Mouse (Mus musculus) embryonic facial prominence, embryonic 14.5 days (tissue): Measurements from ENCODE around the gene Tsga10ip. TPM values are rescaled to one million over a fixed set of nuclear protein-coding genes. Genes with fewer than 3 reads are reported as not detected.
A peak's percentile ranks its signal among the peaks of the same experiment; 100 is the strongest.

Experiments
- ATAC-seq: fragments of 200-750 bp; cut with Nextera tagmentation; 2 replicates; pipeline ENCODE4 v1.8.0; 2017; ENCODE audit warnings: low read depth, moderate number of reproducible peaks, moderate TSS enrichment
- DNase-seq: peaks from one replicate; pipeline ENCODE4 v3.0.0-alpha.2; 2015; ENCODE audit warnings: low spot score
- H3K27ac ChIP-seq: fragments of 300-500 bp; sonication (generic); replicated peaks from 2 replicates; pipeline ENCODE4 v1.5.1; 2014; ENCODE audit warnings: low read depth, mild to moderate bottlenecking, low read length, moderate library complexity
- H3K27me3 ChIP-seq: fragments of 300-500 bp; sonication (generic); replicated peaks from 2 replicates; pipeline ENCODE4 v1.6.1; 2014; ENCODE audit warnings: low read length; ENCODE audit not compliant: control insufficient read depth, insufficient read depth
- H3K36me3 ChIP-seq: fragments of 300-500 bp; sonication (generic); 2 replicates; pipeline ENCODE4 v1.6.1; 2014; ENCODE audit warnings: low read length, mixed read lengths; ENCODE audit not compliant: control insufficient read depth, insufficient read depth
- H3K4me1 ChIP-seq: fragments of 300-500 bp; sonication (generic); 2 replicates; pipeline ENCODE4 v1.6.1; 2014; ENCODE audit warnings: antibody characterized with exemption, low read length; ENCODE audit not compliant: control insufficient read depth, insufficient read depth
- H3K4me2 ChIP-seq: fragments of 300-500 bp; sonication (generic); 2 replicates; pipeline ENCODE4 v1.6.1; 2014; ENCODE audit warnings: low read depth, mild to moderate bottlenecking, low read length, moderate library complexity, mixed read lengths
- H3K4me3 ChIP-seq: fragments of 300-500 bp; sonication (generic); 2 replicates; pipeline ENCODE4 v1.5.1; 2014; ENCODE audit warnings: low read depth, mild to moderate bottlenecking, low read length
- H3K9ac ChIP-seq: fragments of 300-500 bp; sonication (generic); 2 replicates; pipeline ENCODE4 v1.6.1; 2014; ENCODE audit warnings: low read depth, mild to moderate bottlenecking, low read length, moderate library complexity, mixed read lengths
- H3K9me3 ChIP-seq: fragments of 300-500 bp; sonication (generic); 2 replicates; pipeline ENCODE4 v1.6.1; 2016; ENCODE audit warnings: low read length; ENCODE audit not compliant: control insufficient read depth
- WGBS: fragments of 180-500 bp; shearing (Covaris S2); extraction: QIAGEN DNeasy Blood & Tissue Kit; methylation state at CpG from one replicate; pipeline ENCODE4 v1.1.7; 2014; 5-methylcytosine and 5-hydroxymethylcytosine counted together
- polyA plus RNA-seq: library from polyadenylated mRNA; unstranded; fragments of >200 nt; fragmentation: Nextera tagmentation; extraction: Ambion mirVana; gene quantifications from 2 replicates; pipeline ENCODE4 v1.2.1, GENCODE M21; 2014

Tsga10ip gene
- polyA plus RNA-seq, 1 experiment from 2014 or later: 0.53 TPM

DNA sequence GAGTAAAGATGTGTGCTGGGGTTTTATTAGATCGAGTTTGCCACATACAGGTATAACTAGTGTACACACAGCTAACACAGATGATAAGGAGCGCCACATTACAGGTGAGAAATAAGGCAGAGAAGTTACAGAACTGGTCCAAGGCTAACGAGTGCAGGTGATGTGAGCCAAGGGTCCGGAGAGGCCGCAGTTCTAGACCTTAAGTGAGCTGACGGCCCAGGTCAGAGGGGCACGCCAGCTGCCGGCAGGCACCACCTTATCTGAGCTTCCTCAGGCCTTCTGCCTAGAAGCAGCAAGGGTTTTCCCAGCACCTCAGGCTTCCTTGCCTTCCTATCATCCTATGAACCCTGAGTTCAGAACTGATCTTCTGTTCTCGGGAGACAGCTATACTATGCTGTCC is 17.3 kb upstream of the Tsga10ip start:
- H3K9me3 ChIP-seq: no peaks in the 10 kb centered on the region
- no peak overlapping the region for H3K9ac ChIP-seq
- no peak overlapping the region for H3K27ac ChIP-seq
- ATAC-seq (no peak), DNase-seq (no peak)
- H3K36me3 ChIP-seq: peaks cover 29% of the 10 kb centered on the region
- H3K4me1 ChIP-seq: peaks cover 5% of the 10 kb centered on the region; the same call in 1 of the 2 replicates
- no peak overlapping the region for H3K4me2 ChIP-seq
- WGBS: 91% methylated on average over 9 of the region's 9 CpGs
- H3K4me3 ChIP-seq: no peak overlapping the region
- no peaks in the 10 kb centered on the region for H3K27me3 ChIP-seq

DNA sequence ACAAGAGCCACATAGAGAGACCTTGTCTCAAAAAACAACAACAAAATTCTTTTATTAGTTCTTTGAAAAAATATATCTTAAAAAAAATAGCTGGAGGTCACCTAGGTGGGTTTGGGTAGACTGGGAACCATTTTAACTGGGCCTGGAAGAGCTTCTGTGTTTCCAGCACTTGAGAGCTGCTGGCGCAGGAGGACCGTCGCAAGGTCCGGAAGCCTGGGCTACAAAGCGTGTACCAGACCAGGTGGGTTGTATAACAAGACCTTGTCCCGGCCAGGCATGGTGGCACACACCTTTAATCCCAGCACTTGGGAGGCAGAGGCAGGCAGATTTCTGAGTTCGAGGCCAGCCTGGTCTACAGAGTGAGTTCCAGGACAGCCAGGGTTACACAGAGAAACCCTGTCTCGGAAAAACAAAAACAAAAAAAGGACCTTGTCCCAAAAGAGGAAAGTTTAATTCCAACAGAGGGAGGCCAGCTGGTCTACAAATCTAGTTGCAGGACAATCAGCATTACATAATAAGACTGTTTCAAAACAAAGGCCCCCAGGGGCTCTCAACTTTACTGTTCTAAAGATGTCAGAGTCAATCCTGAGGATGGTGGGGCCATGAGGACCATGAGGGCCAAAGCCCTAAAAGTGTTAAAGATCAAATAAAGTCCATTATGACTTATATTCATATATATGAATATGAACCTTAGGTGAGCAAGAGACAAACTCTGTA is 16.6 kb upstream of the Tsga10ip start:
- ATAC-seq (no peak), DNase-seq (no peak)
- Histone ChIP-seq H3K36me3 (peaks cover 29% of the 10 kb centered on the region), H3K9me3 (no peaks in the 10 kb centered on the region), H3K27ac (no peak overlapping the region), H3K4me1 (peaks cover 5% of the 10 kb centered on the region; the same call in 1 of the 2 replicates), H3K4me3 (no peak overlapping the region), H3K4me2 (no peak overlapping the region), H3K9ac (no peak overlapping the region), H3K27me3 (no peaks in the 10 kb centered on the region)
- 88% methylated on average over 8 of the region's 8 CpGs for WGBS

DNA sequence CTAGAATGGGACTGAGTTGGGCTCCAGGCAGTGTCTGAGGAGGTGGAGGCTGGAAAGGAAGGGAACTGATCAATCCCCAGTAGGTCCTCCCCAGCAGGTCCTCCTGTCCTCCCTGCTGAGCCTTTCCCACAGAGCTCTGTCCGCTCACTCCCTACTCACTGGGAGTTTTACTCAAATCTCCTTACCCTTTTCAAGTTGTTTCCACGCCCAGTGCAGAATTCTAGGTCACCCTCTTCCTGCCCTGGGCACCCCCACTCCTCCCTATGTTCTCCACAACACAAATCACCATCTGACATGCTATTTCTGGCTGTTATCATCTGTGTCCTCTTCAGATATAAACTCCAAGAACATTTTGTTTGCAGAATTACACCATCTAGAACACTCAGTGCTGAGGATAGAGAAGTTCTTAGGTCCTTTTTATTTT is 12.2 kb upstream of the Tsga10ip start:
- WGBS: 51% methylated on average over 2 of the region's 2 CpGs
- no peak overlapping the region for H3K9ac ChIP-seq
- H3K27ac ChIP-seq: no peak overlapping the region
- H3K4me3 ChIP-seq: no peak overlapping the region
- DNase-seq (no peak), ATAC-seq (no peak)
- H3K36me3 ChIP-seq: no peaks in the 10 kb centered on the region; the same call in 1 of the 2 replicates
- H3K27me3 ChIP-seq: no peaks in the 10 kb centered on the region
- no peaks in the 10 kb centered on the region for H3K9me3 ChIP-seq
- no peak overlapping the region for H3K4me2 ChIP-seq
- no peaks in the 10 kb centered on the region for H3K4me1 ChIP-seq

DNA sequence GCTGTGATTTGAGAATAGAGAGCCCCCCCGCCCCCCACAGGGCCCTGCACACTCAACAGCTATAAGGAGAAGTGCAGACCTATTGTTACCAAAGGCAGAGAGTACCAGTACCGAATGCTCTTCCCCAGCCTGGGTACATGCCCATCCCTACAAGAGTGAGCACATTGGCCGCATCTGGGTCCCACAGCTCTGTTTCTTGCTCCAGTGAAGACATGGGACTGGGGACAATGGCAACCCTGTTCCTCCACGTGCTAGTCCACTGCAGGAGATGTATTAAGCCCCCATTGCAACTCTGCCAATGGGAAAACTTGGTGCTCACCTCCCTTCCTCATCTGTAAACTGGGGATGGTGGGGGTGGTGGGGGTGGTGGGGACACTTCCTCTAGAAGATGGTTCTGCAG is 11.5 kb upstream of the Tsga10ip start:
- ATAC-seq (no peak), DNase-seq (no peak)
- Histone ChIP-seq H3K27ac (no peak overlapping the region), H3K4me3 (no peak overlapping the region), H3K27me3 (no peaks in the 10 kb centered on the region), H3K4me2 (no peak overlapping the region), H3K4me1 (no peaks in the 10 kb centered on the region), H3K9ac (no peak overlapping the region), H3K36me3 (no peaks in the 10 kb centered on the region), H3K9me3 (no peaks in the 10 kb centered on the region)
- 64% methylated on average over 4 of the region's 4 CpGs for WGBS

DNA sequence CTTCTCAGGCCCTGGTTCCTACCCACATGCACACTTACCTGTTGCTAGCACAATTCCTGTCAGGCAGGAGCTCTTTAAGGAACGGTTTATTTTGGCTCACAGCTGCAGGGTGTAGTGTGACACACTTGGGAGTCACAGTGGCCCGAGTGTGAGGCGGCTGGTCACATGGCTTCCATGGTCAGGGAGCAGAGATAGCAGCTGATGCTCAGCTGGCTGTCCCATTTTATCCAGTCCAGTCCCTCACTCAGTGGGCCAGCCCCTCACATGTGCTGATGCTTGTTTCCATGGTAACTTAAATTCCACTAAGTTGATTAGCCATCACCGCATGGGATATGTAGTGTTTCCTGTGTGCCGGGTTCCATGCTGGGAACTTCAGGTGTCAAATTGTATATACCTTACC is 9.6 kb upstream of the Tsga10ip start:
- Histone ChIP-seq H3K9ac (no peak overlapping the region), H3K4me2 (no peak overlapping the region), H3K9me3 (no peaks in the 10 kb centered on the region), H3K27me3 (no peaks in the 10 kb centered on the region), H3K27ac (no peak overlapping the region), H3K4me1 (peaks cover 10% of the 10 kb centered on the region; the same call in 1 of the 2 replicates), H3K36me3 (no peaks in the 10 kb centered on the region), H3K4me3 (no peak overlapping the region)
- DNase-seq (no peak), ATAC-seq (no peak)
- 46% methylated on average over 5 of the region's 5 CpGs for WGBS

DNA sequence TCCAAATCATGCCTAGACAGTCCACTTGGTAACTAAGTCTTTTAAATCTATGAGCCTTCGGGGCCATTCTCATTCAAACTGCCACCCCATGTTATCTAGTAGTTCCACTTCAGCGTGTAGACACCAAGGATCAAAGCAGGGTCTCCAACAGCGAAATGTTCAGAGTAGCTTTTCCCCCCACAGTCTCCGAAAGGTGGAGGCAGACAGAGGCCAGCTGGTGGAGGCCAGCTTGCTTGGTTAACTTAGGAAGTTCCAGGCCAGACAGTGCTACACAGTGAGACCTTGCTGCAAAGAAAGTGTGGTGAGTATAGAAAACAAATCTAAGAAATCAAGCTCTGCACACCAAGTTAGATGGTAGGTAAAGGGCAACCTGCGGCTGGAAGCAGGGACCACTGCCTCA is 8.3 kb upstream of the Tsga10ip start:
- peaks cover 12% of the 10 kb centered on the region for H3K4me1 ChIP-seq
- whole genome bisulfite sequencing: 91% methylated on average over 5 of the region's 5 CpGs

DNA sequence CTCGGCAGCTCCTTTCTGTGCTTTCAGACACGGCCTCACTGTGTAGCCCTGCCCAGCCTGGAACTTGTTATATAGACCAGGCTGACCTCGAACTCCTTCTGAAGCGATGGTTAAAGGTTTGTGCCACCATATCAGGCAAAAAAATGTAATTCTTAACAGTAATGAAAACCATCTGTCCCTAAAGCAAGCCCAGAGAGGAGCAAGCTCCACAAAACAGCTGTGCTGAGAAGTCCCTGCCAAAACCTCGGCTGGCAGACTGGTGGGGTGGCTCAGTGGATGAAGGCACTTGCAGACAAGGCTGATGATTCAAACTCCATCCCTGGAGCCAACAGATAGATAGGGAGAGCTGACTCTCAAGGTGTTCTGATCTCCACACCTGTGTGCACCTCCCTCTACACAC is 6.7 kb upstream of the Tsga10ip start:
- WGBS: 37% methylated on average over 5 of the region's 5 CpGs
- Histone ChIP-seq H3K9ac (no peak overlapping the region), H3K27me3 (no peaks in the 10 kb centered on the region), H3K27ac (no peak overlapping the region), H3K9me3 (no peaks in the 10 kb centered on the region), H3K4me1 (peaks cover 13% of the 10 kb centered on the region), H3K4me3 (no peak overlapping the region), H3K36me3 (no peaks in the 10 kb centered on the region), H3K4me2 (no peak overlapping the region)
- peak; percentile 40 for DNase-seq
- ATAC-seq: no peak

More for the DNA sequence above, 8.3 kb upstream of the Tsga10ip start:
- no peak overlapping the region for H3K4me3 ChIP-seq
- no peak overlapping the region for H3K9ac ChIP-seq
- H3K36me3 ChIP-seq: no peaks in the 10 kb centered on the region
- no peak overlapping the region for H3K4me2 ChIP-seq
- H3K27ac ChIP-seq: no peak overlapping the region
- ATAC-seq (no peak), DNase-seq (no peak)
- H3K27me3 ChIP-seq: no peaks in the 10 kb centered on the region
- H3K9me3 ChIP-seq: no peaks in the 10 kb centered on the region

DNA sequence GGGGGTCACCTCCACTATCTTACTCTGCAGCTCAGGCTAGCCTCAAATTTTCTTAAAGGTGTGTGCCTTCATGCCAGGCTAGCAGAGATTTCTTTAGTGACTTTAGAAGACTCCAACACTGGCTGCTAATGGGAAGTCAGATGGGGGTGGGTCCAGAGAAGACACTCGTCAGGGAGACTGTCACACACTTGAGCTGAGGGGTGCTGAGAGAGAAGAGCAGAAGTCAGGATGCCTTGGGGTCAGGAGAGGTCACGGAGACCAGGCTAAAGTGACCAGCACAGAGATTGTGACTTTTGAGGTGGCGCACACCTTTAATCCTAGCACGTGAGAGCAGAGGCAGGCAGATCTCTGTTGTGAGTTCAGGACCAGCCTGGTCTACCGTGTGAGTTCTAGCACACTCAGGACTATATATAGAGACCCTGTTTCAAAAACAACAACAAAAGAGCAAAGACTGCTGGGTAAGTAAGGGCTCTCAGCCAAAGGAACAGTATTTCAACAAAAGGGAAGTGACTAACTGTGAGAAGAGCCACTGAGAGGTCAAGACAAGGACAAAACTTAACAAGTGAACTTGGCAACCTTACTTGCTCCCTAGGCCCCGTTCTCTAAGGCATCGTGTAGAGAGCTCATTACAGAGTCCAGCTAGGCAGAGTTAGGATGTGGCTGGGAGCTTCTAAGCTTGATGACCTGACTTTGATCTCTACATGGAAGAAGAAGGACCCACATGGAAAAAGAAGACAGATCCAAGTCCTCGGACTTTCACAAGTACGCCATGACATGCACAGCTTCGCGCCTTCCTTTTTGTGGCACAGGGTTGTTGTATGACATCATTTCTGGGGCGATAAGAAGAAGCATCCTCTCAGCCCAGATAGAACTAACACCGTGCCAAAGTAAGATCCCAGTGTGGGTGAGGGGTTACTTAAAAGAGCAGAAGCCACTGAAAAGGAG is 6.0 kb upstream of the Tsga10ip start:
- ATAC-seq: no peak
- no peak for DNase-seq
- Histone ChIP-seq H3K4me3 (peak overlapping the region; percentile 64; the same call in 1 of the 2 replicates), H3K27me3 (no peaks in the 10 kb centered on the region), H3K9ac (no peak overlapping the region), H3K9me3 (no peaks in the 10 kb centered on the region), H3K27ac (no peak overlapping the region), H3K4me2 (peak overlapping the region; percentile 81), H3K36me3 (no peaks in the 10 kb centered on the region), H3K4me1 (peaks cover 13% of the 10 kb centered on the region)
- 88% methylated on average over 13 of the region's 13 CpGs for WGBS
